Mouse (Mus musculus) liver, embryonic 14.5 days (tissue): ENCODE results near the gene Car8.

ENCODE experiments used
- CTCF ChIP-seq: IDR thresholded peaks from 2 replicates; pipeline ENCODE4 v1.5.1; 2016; ENCODE audit warnings: antibody characterized with exemption, low read depth, control low read depth
- EP300 ChIP-seq: IDR thresholded peaks from 2 replicates; pipeline ENCODE4 v1.6.1; 2016; ENCODE audit warnings: antibody characterized with exemption, low read depth

- TF ChIP-seq CTCF (no peak), EP300 (no peak)
Observed at GRCm38 (mm10) chr4:8213661-8214060, 25.2 kb downstream of the Car8 start.
